Mouse (Mus musculus) G1E (cell line): ENCODE measurements around the gene Frmd8. TPM values are rescaled to one million over a fixed set of nuclear protein-coding genes. Genes with fewer than 3 reads are reported as not detected.

Experiments
- ATAC-seq: 2 replicates; pipeline ENCODE4 v1.8.0; 2016; ENCODE audit warnings: mild to moderate bottlenecking; ENCODE audit not compliant: insufficient number of reproducible peaks, poor library complexity, low FRiP score, severe bottlenecking; ENCODE audit errors: extremely low read depth
- DNase-seq: peaks from one replicate; pipeline ENCODE4 v3.0.0; 2012; ENCODE audit warnings: low spot score
- H3K27me3 ChIP-seq: 2 replicates; pipeline ENCODE4 v1.6.1; 2012; ENCODE audit warnings: mild to moderate bottlenecking, low read length, inconsistent platforms; ENCODE audit not compliant: insufficient read depth
- H3K36me3 ChIP-seq: replicated peaks from 2 replicates; pipeline ENCODE3; 2012; ENCODE audit warnings: mild to moderate bottlenecking, inconsistent platforms
- H3K4me1 ChIP-seq: 2 replicates; pipeline ENCODE4 v1.6.1; 2012; ENCODE audit warnings: low read depth, low read length, inconsistent platforms, mixed read lengths; ENCODE audit not compliant: insufficient read depth
- H3K4me3 ChIP-seq: 2 replicates; pipeline ENCODE4 v1.5.1; 2012; ENCODE audit warnings: low read depth, mild to moderate bottlenecking, inconsistent platforms, low read length, moderate library complexity, mixed read lengths
- H3K9me3 ChIP-seq: replicated peaks from 2 replicates; pipeline ENCODE4 v1.6.1; 2012; ENCODE audit warnings: inconsistent platforms
- CTCF ChIP-seq: IDR thresholded peaks from 2 replicates; pipeline ENCODE4 v1.5.1; 2012; ENCODE audit warnings: low read depth, low read length, inconsistent platforms, mixed read lengths
- GATA1 ChIP-seq: IDR thresholded peaks from 2 replicates; pipeline ENCODE4 v1.6.1; 2012; ENCODE audit warnings: borderline replicate concordance, low read length, inconsistent platforms, mixed read lengths
- GATA2 ChIP-seq: IDR thresholded peaks from 2 replicates; pipeline ENCODE4 v1.6.1; 2012; ENCODE audit warnings: low read depth, low read length, inconsistent platforms, borderline replicate concordance
- POLR2AphosphoS5 ChIP-seq: IDR thresholded peaks from 2 replicates; pipeline ENCODE4 v1.6.1; 2012; ENCODE audit warnings: low read depth, low read length, inconsistent platforms; ENCODE audit not compliant: insufficient replicate concordance
- TAL1 ChIP-seq: conservative IDR thresholded peaks from 2 replicates; pipeline ENCODE4 v1.6.1; 2012; ENCODE audit warnings: low read depth, low read length, inconsistent platforms, mixed read lengths
- polyA plus RNA-seq: library from polyadenylated mRNA; stranded (reverse); fragments of >175 nt; gene quantifications from 2 replicates; pipeline ENCODE4 v1.2.3, GENCODE M21; 2012
- total RNA-seq, 2 experiments: library from RNA; stranded (forward) in 1 of 2; stranded (reverse) in 1 of 2; fragments of 200-1000 nt in 1 of 2; fragments of >200 nt in 1 of 2; fragmentation: Nextera tagmentation in 1 of 2; gene quantifications; 2 replicates each; pipeline ENCODE4 v1.2.3; 2014 to 2017

Gene Frmd8
- total and polyA plus RNA-seq, 3 experiments = 15.1 to 21.9 (median 15.2) TPM

- TF ChIP-seq TAL1 (no peak), CTCF (no peak), POLR2AphosphoS5 (no peak), GATA2 (no peak), GATA1 (no peak)
- peaks cover 71% of the 10 kb centered on the region for H3K4me1 ChIP-seq
- H3K36me3 ChIP-seq = peaks cover 58% of the 10 kb centered on the region
- no peak for DNase-seq
- H3K4me3 ChIP-seq = peak within 1 kb of the TSS; percentile 94
- ATAC-seq = no peak
- H3K27me3 ChIP-seq = no peaks in the 10 kb centered on the region
- no peaks in the 10 kb centered on the region for H3K9me3 ChIP-seq
Measured at GRCm38 (mm10) chr19:5913007-5913719, 38.1 kb upstream of the Frmd8 start, which contains the start of gene Dpf2. Gene Dpf2 (minus strand): TSS chr19:5913010.

DNA sequence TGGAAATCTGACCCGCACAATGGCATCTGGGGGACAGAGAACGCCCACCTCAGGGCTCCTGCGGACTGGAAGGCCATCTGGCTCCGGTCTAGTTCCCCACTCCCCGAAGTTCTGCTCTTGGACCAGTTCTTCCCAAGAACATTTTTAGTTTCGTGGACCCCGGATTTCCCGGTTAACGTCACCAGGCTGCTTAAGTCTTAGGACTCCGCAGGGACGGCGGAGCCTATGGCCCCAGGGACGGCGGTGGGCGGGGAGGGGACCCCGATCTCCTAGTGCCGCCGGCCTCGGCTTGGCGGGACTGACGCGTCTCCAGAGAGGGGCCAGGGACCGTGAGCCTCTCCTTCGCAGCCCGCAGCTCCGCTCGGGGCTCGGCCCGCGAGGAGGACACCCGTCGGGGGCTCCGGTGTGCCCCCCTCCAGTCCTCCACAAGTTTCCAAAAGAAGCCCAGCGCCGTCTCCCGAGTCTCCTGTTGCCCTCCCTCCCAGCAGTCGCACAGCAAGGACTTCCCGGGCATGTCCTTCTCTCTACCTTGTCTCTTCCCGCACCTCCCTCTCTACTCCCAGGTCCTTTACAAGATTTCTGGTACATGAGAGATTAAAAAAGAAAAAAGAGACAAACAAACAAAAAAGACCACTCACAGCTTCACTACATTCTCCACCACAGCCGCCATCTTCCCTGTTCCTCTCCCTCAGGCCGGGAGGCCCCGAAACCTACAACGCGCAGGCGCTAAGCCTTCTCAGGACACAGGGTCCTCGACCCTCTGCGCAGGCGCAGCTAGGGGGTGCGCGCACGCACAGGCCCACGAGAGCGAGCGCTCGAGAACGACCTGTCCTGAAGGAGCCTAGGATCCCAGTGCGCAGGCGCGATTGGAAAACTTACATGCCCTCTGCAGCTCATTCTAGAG is 37.3 kb upstream of the Frmd8 start:
- TF ChIP-seq CTCF (no peak), GATA1 (no peak), TAL1 (no peak), POLR2AphosphoS5 (no peak), GATA2 (no peak)
- peaks cover 70% of the 10 kb centered on the region for H3K4me1 ChIP-seq
- peak; percentile 98 for DNase-seq

DNA sequence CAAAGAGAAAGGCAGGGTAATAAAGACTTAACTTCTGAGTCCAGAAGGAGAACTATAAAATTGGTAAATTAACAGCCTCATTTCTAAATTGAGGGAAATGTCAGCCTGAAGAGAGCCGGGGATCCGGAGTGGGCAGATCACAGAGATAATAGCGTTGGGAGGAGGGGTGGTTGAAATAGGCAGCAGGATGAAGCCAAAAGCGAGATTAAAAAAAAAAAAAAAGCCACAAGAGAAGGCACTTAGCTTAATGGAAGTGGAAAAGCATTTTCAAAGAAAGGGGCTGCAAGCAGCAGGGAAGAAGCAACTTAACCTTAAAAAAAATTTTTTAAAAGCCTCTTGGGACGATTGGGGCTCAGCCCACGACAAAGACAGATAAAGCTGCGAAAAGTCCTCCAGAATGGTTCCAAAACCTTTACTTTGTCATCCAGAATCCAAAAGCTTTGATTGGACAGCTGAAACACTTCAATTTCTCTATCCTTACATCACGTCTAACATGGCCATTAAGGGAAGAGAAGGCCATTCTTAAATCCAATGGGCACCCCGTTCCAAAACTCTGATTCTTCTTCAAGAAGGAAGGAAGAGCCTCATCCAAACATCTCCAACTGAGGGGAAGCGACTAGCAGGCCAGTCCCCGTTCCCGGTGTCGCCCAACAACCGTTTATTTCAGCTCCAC is 36.5 kb upstream of the Frmd8 start:
- H3K27me3 ChIP-seq = no peaks in the 10 kb centered on the region
- no peak for ATAC-seq
- H3K36me3 ChIP-seq = peaks cover 57% of the 10 kb centered on the region
- peak overlapping the region; percentile 94 for H3K4me3 ChIP-seq
- no peak for DNase-seq
- no peaks in the 10 kb centered on the region for H3K9me3 ChIP-seq
- peaks cover 67% of the 10 kb centered on the region for H3K4me1 ChIP-seq
- TF ChIP-seq GATA2 = no peak
- no peak for TF ChIP-seq POLR2AphosphoS5
- no peak for TF ChIP-seq GATA1
- no peak for TF ChIP-seq CTCF
- TF ChIP-seq TAL1 = no peak

More for the DNA sequence above, 37.3 kb upstream of the Frmd8 start:
- Histone ChIP-seq H3K36me3 (peaks cover 56% of the 10 kb centered on the region), H3K9me3 (no peaks in the 10 kb centered on the region), H3K27me3 (no peaks in the 10 kb centered on the region), H3K4me3 (peak overlapping the region; percentile 94)
- peak; percentile 76 for ATAC-seq

DNA sequence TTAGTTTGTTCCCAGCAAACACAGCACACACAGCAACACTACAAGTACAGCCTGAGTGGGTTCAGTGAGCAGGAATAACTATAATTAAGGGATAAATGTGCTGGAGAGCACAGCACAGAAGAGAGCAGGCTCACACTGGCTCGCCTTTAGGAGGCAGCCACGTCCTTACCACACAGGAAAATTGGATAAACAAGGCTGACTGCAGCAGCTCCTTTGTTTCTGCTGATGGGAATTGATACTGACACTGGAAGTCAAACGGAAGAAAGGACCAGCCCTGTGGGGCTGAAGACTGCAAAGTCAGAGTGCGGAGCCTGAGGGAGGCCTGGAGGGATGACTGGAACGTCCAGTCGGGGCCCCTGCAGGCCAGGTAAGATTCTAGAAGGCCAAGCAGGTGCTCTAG is 35.1 kb upstream of the Frmd8 start:
- Histone ChIP-seq H3K4me1 (peaks cover 54% of the 10 kb centered on the region), H3K9me3 (no peaks in the 10 kb centered on the region), H3K36me3 (peaks cover 57% of the 10 kb centered on the region), H3K27me3 (no peaks in the 10 kb centered on the region), H3K4me3 (peak overlapping the region; percentile 52; the same call in 1 of the 2 replicates)
- DNase-seq = no peak
- no peak for ATAC-seq
- no peak for TF ChIP-seq POLR2AphosphoS5
- no peak for TF ChIP-seq CTCF
- TF ChIP-seq TAL1 = no peak
- no peak for TF ChIP-seq GATA1
- no peak for TF ChIP-seq GATA2

DNA sequence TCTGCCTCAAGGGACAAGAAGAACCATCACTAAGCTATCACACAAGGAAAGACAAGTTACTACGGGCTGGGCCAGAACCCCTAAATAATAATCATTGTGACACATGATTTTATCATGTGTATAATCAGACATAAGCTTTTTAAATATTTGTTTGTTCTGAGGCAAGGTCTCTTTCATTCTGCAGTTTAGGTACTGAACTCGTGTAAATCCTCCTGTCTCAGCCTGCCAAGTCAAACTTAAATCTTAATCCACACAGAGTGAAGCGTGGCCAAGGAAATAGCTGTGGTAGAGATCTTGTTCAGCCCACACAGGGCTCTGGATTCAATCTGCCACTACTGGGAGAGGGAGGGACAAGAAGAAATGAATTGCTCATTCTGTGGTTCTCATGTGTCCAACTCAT is 32.2 kb upstream of the Frmd8 start:
- no peak for ATAC-seq
- DNase-seq = no peak
- Histone ChIP-seq H3K27me3 (no peaks in the 10 kb centered on the region), H3K9me3 (no peaks in the 10 kb centered on the region), H3K36me3 (peaks cover 75% of the 10 kb centered on the region), H3K4me3 (no peak overlapping the region), H3K4me1 (peaks cover 36% of the 10 kb centered on the region)
- TF ChIP-seq CTCF (no peak), POLR2AphosphoS5 (no peak), TAL1 (no peak), GATA1 (no peak), GATA2 (no peak)

GRCm38 (mm10) chr19:5894002-5894678 is 19.1 kb upstream of the Frmd8 start, which contains the start of gene Tigd3:
Gene Tigd3 (minus strand): TSS chr19:5894149.
- peaks cover 3% of the 10 kb centered on the region; the same call in 1 of the 2 replicates for H3K27me3 ChIP-seq
- no peaks in the 10 kb centered on the region for H3K9me3 ChIP-seq
- H3K4me3 ChIP-seq = peak within 1 kb of the TSS; percentile 71
- H3K4me1 ChIP-seq = peaks cover 32% of the 10 kb centered on the region
- DNase-seq (peak; percentile 93), ATAC-seq (peak; percentile 94)
- no peak for TF ChIP-seq TAL1
- no peak for TF ChIP-seq GATA2
- no peak for TF ChIP-seq CTCF
- TF ChIP-seq POLR2AphosphoS5 = no peak
- TF ChIP-seq GATA1 = no peak
- H3K36me3 ChIP-seq = peaks cover 63% of the 10 kb centered on the region
